Mouse (Mus musculus): ENCODE data around the gene Prkn. TPM values are rescaled to one million over a fixed set of nuclear protein-coding genes. Genes with fewer than 3 reads are reported as not detected.

Prkn gene
- polyA plus RNA-seq, 1 experiment = 1.3 TPM

GRCm38 (mm10) chr17:11727101-11727500 lies 886.9 kb downstream of the Prkn start:
- TF ChIP-seq GATA1 (IDR thresholded peaks at IDR 0.05; ENCODE audit: low read length) = no peak

- TF ChIP-seq GATA1 (IDR thresholded peaks at IDR 0.05; ENCODE audit: low read length) = no peak
These were observed 888.1 kb downstream of the Prkn start for GRCm38 (mm10) chr17:11728294-11728693.

- no peak for TF ChIP-seq GATA1 (IDR thresholded peaks at IDR 0.05; ENCODE audit: low read length)
These were observed 890.7 kb downstream of the Prkn start for GRCm38 (mm10) chr17:11730656-11731594.

- TF ChIP-seq GATA1 (IDR thresholded peaks at IDR 0.05; ENCODE audit: low read length) = no peak
These were observed 895.1 kb downstream of the Prkn start for GRCm38 (mm10) chr17:11735158-11735877.

- no peak for TF ChIP-seq GATA1 (IDR thresholded peaks at IDR 0.05; ENCODE audit: low read length)
These were observed 896.3 kb downstream of the Prkn start for GRCm38 (mm10) chr17:11736531-11736930.

- TF ChIP-seq GATA1 (IDR thresholded peaks at IDR 0.05; ENCODE audit: low read length) = no peak
These were observed 897.7 kb downstream of the Prkn start for GRCm38 (mm10) chr17:11737905-11738304.

- no peak for TF ChIP-seq GATA1 (IDR thresholded peaks at IDR 0.05; ENCODE audit: low read length)
These were observed 900.5 kb downstream of the Prkn start for GRCm38 (mm10) chr17:11740716-11741115.

- no peak for TF ChIP-seq GATA1 (IDR thresholded peaks at IDR 0.05; ENCODE audit: low read length)
These were observed 901.0 kb downstream of the Prkn start for GRCm38 (mm10) chr17:11741161-11741560.

GRCm38 (mm10) chr17:11751251-11751650 lies 911.1 kb downstream of the Prkn start:
- no peak for TF ChIP-seq GATA1 (IDR thresholded peaks at IDR 0.05; ENCODE audit: low read length)

GRCm38 (mm10) chr17:11752686-11753085 lies 912.5 kb downstream of the Prkn start:
- no peak for TF ChIP-seq GATA1 (IDR thresholded peaks at IDR 0.05; ENCODE audit: low read length)

GRCm38 (mm10) chr17:11765117-11765516 lies 924.9 kb downstream of the Prkn start:
- no peak for TF ChIP-seq GATA1 (IDR thresholded peaks at IDR 0.05; ENCODE audit: low read length)

- TF ChIP-seq GATA1 (IDR thresholded peaks at IDR 0.05; ENCODE audit: low read length) = no peak
These were observed 925.4 kb downstream of the Prkn start for GRCm38 (mm10) chr17:11765581-11765980.

GRCm38 (mm10) chr17:11767301-11767700 lies 927.1 kb downstream of the Prkn start:
- TF ChIP-seq GATA1 (IDR thresholded peaks at IDR 0.05; ENCODE audit: low read length) = no peak

- TF ChIP-seq GATA1 (IDR thresholded peaks at IDR 0.05; ENCODE audit: low read length) = no peak
These were observed 928.2 kb downstream of the Prkn start for GRCm38 (mm10) chr17:11768345-11768744.

GRCm38 (mm10) chr17:11768971-11769370 lies 928.8 kb downstream of the Prkn start:
- TF ChIP-seq GATA1 (IDR thresholded peaks at IDR 0.05; ENCODE audit: low read length) = no peak

GRCm38 (mm10) chr17:11769513-11769912 lies 929.3 kb downstream of the Prkn start:
- TF ChIP-seq GATA1 (IDR thresholded peaks at IDR 0.05; ENCODE audit: low read length) = no peak
